In the genomic region with DNA sequence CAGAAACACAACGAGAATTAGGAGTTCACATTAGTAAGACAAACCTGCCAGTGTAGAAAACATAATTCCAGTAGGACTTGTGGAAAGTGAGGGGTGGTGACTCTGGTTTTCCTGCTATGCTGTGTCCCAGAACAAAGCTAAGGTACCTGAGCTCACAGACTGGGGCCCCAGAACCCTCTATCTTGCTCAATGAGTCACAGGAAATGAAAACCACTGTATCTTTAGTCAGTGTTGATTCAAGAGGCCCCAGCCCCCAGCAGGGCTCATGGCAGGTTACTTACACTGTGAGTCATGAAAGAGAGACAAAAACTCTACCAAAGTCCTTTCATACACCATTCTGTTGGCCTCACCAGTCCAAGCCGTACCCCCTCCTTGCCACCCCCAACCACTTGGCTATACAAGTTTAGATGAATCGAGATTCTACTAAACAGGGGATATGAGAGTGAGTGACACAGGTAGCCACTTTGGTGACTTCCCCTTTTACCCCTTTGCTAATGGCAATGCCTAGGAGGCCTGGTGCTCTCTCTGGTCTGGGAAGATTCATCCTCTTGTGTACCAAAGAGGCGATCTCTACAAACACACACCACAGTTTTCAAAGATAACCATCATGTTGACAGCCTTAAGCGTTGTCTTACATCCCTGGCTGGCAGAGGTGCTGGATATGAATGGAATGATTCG, we compare ENCODE assay signal across 19 mouse cellular contexts. TPM values are rescaled to one million over a fixed set of nuclear protein-coding genes. Genes with fewer than 3 reads are reported as not detected.
A peak's percentile ranks its signal among the peaks of the same experiment; 100 is the strongest.
DNase-seq lines count a peak whose midpoint lies in the region; ATAC-seq and TF ChIP-seq lines count a peak whose summit lies in the region.
"Had no signal": no experiment of that assay in that cellular context is flagged by ENCODE, and none has a peak within 500 bp of the region (broad histone marks: within the 10 kb centered on the region; RNA-seq: fewer than 3 reads in every experiment).

No protein-coding gene starts in this region.

- 72% methylated on average over 6 of the region's 6 CpGs for WGBS in lung, postnatal 0 days
- WGBS in intestine, embryonic 14.5 days, result 84% methylated on average over 6 of the region's 6 CpGs

- no peak overlapping the region for H3K27ac ChIP-seq in lung, postnatal 0 days (ENCODE audit: low read length)
- H3K27ac ChIP-seq in MEL (ENCODE audit: control insufficient read depth, low read depth, low read length), result no peak overlapping the region
- H3K27ac ChIP-seq in intestine, embryonic 14.5 days (ENCODE audit: low read depth), result peak overlapping the region; percentile 10; the same call in 1 of the 2 replicates
- no peak overlapping the region for H3K27ac ChIP-seq in gastrocnemius, adult 2 months
- H3K27ac ChIP-seq: forebrain, embryonic 10.5 days; hindbrain, embryonic 13.5 days; limb, embryonic 12.5 days; midbrain, embryonic 10.5 days; neural tube, embryonic 13.5 days had no signal

- no peak for TF ChIP-seq RAD21 in MEL (IDR thresholded peaks at IDR 0.05; ENCODE audit: low read depth, low read length)

- H3K9me3 ChIP-seq in lung, postnatal 0 days (ENCODE audit: low read length), result no peaks in the 10 kb centered on the region
- no peaks in the 10 kb centered on the region for H3K9me3 ChIP-seq in MEL (replicated peaks; ENCODE audit: insufficient read depth, low read length)
- no peaks in the 10 kb centered on the region for H3K9me3 ChIP-seq in intestine, embryonic 14.5 days (ENCODE audit: control insufficient read depth, low read length)
- H3K9me3 ChIP-seq: forebrain, embryonic 10.5 days; hindbrain, embryonic 13.5 days; limb, embryonic 12.5 days; midbrain, embryonic 10.5 days; neural tube, embryonic 13.5 days had no signal

- intact Hi-C loops in gastrocnemius, adult 2 months (cut with DNase I), result no loop called here

- no peak overlapping the region for H3K9ac ChIP-seq in lung, postnatal 0 days (replicated peaks; ENCODE audit: low read depth)
- no peak overlapping the region for H3K9ac ChIP-seq in MEL (ENCODE audit: control insufficient read depth, low read depth, low read length, poor library complexity, severe bottlenecking)
- no peak overlapping the region for H3K9ac ChIP-seq in intestine, embryonic 14.5 days (ENCODE audit: low read length)
- H3K9ac ChIP-seq: hindbrain, embryonic 13.5 days; limb, embryonic 12.5 days; lung, embryonic 14.5 days; neural tube, embryonic 13.5 days had no signal

- ATAC-seq in lung, postnatal 0 days, result 0 out of 2 replicates have a peak, but pooled peaks have one; percentile 21
- peak; percentile 77 for ATAC-seq in intestine, embryonic 14.5 days (replicated peaks; ENCODE audit: low FRiP score, low TSS enrichment, low read depth)

- no peak overlapping the region for H3K4me2 ChIP-seq in lung, postnatal 0 days (replicated peaks; ENCODE audit: low read depth, low read length)
- no peak overlapping the region for H3K4me2 ChIP-seq in intestine, embryonic 14.5 days (ENCODE audit: low read length)
- H3K4me2 ChIP-seq: hindbrain, embryonic 13.5 days; limb, embryonic 12.5 days; lung, embryonic 14.5 days; neural tube, embryonic 13.5 days had no signal

- H3K4me3 ChIP-seq in lung, postnatal 0 days (ENCODE audit: low read depth, low read length), result no peak overlapping the region
- H3K4me3 ChIP-seq in MEL (ENCODE audit: control insufficient read depth in 1 of 2, insufficient read depth in 1 of 2, low read depth in 2 of 2, low read length in 2 of 2), result no peak overlapping the region
- H3K4me3 ChIP-seq in intestine, embryonic 14.5 days (ENCODE audit: low read depth, low read length), result no peak overlapping the region
- H3K4me3 ChIP-seq in gastrocnemius, adult 2 months, result no peak overlapping the region
- H3K4me3 ChIP-seq: forebrain, embryonic 10.5 days; hindbrain, embryonic 13.5 days; limb, embryonic 12.5 days; midbrain, embryonic 10.5 days; neural tube, embryonic 13.5 days had no signal

- TF ChIP-seq POLR2A in MEL (IDR thresholded peaks at IDR 0.05; ENCODE audit: control insufficient read depth in 1 of 2, insufficient read depth in 1 of 2, low read depth in 1 of 2, low read length in 2 of 2, poor library complexity in 1 of 2), result no peak

- no peak for TF ChIP-seq EP300 in lung, postnatal 0 days (IDR thresholded peaks at IDR 0.05)
- TF ChIP-seq EP300 in MEL (IDR thresholded peaks at IDR 0.05; ENCODE audit: low read depth in 1 of 2, low read length in 2 of 2), result peak in 1 of 2 experiments; percentile 36; a peak in 1 of 4 replicates

- no peak for TF ChIP-seq CTCF in lung, postnatal 0 days (IDR thresholded peaks at IDR 0.05)
- TF ChIP-seq CTCF in MEL (IDR thresholded peaks at IDR 0.05 in 2 of 3, conservative IDR thresholded peaks at IDR 0.05 in 1 of 3; ENCODE audit: control insufficient read depth in 1 of 3, insufficient read depth in 1 of 3, low read depth in 2 of 3, low read length in 3 of 3, poor library complexity in 1 of 3, severe bottlenecking in 1 of 3), result no peak
- TF ChIP-seq CTCF in gastrocnemius, adult 2 months (IDR thresholded peaks at IDR 0.05), result no peak

- peak; percentile 35 for DNase-seq in lung, postnatal 0 days (ENCODE audit: low spot score)
- DNase-seq in lung, postnatal 14 days, result no peak
- peak; percentile 34 for DNase-seq in MEL (ENCODE audit: low read depth, low spot score)
- no peak for DNase-seq in intestine, embryonic 14.5 days (ENCODE audit: low spot score)
- no peak for DNase-seq in gastrocnemius, adult 2 months
- DNase-seq in spleen, postnatal 10 days (ENCODE audit: low spot score in 2 of 2), result no peak
- DNase-seq in cerebellum, adult 9-11 months, result no peak
- DNase-seq: cerebellum, postnatal 14 days; kidney, postnatal 10 days; lung, embryonic 14.5 days; thymus, adult 2 months had no signal

- 0 out of 2 replicates have a peak, but pooled peaks cover 3% of the 10 kb centered on the region for H3K27me3 ChIP-seq in lung, postnatal 0 days (replicated peaks; ENCODE audit: insufficient read depth, low read length)
- no peaks in the 10 kb centered on the region for H3K27me3 ChIP-seq in MEL (ENCODE audit: control insufficient read depth in 1 of 2, insufficient read depth in 2 of 2, low read length in 2 of 2)
- H3K27me3 ChIP-seq in intestine, embryonic 14.5 days (replicated peaks; ENCODE audit: control insufficient read depth, insufficient read depth, low read length), result peaks cover 4% of the 10 kb centered on the region

- H3K79me2 ChIP-seq in MEL (ENCODE audit: control insufficient read depth, insufficient read depth, low read length, poor library complexity), result no peaks in the 10 kb centered on the region

- no peaks in the 10 kb centered on the region for H3K4me1 ChIP-seq in lung, postnatal 0 days (ENCODE audit: insufficient read depth, low read depth, low read length)
- H3K4me1 ChIP-seq in MEL (ENCODE audit: control insufficient read depth in 1 of 2, insufficient read depth in 2 of 2, low read length in 2 of 2), result no peaks in the 10 kb centered on the region
- H3K4me1 ChIP-seq in intestine, embryonic 14.5 days (replicated peaks; ENCODE audit: control insufficient read depth, insufficient read depth, low read length), result no peaks in the 10 kb centered on the region
- H3K4me1 ChIP-seq: hindbrain, embryonic 13.5 days; neural tube, embryonic 13.5 days had no signal

- H3K36me3 ChIP-seq in lung, postnatal 0 days (ENCODE audit: insufficient read depth, low read length), result no peaks in the 10 kb centered on the region
- no peaks in the 10 kb centered on the region for H3K36me3 ChIP-seq in MEL (ENCODE audit: control insufficient read depth in 1 of 2, insufficient read depth in 2 of 2, low read length in 2 of 2)
- no peaks in the 10 kb centered on the region for H3K36me3 ChIP-seq in intestine, embryonic 14.5 days (ENCODE audit: control insufficient read depth, insufficient read depth, low read length)
- H3K36me3 ChIP-seq: forebrain, embryonic 10.5 days; hindbrain, embryonic 13.5 days; limb, embryonic 12.5 days; midbrain, embryonic 10.5 days; neural tube, embryonic 13.5 days had no signal

TF ChIP-seq in MEL, 35 proteins besides CTCF, POLR2A, EP300 and RAD21:
- no peak for TF ChIP-seq MAFK (IDR thresholded peaks at IDR 0.05; ENCODE audit: borderline replicate concordance, low read depth, low read length)
- 0 out of 2 replicates have a peak, but pooled peaks have one; percentile 34 for TF ChIP-seq JUND (IDR thresholded peaks at IDR 0.05; ENCODE audit: low read depth, low read length)
- no peak for TF ChIP-seq POLR2AphosphoS5 (IDR thresholded peaks at IDR 0.05; ENCODE audit: borderline replicate concordance, low read depth, low read length)
- TF ChIP-seq NELFE (IDR thresholded peaks at IDR 0.05; ENCODE audit: low read depth, low read length), result no peak
- no peak for TF ChIP-seq ELF1 (IDR thresholded peaks at IDR 0.05; ENCODE audit: low read depth, low read length)

RNA-seq across cellular contexts. Expression of gene A530084C06Rik, which starts 8.6 kb away (rescaled TPM):
- not detected in 2 replicates for polyA plus RNA-seq in lung, postnatal 0 days (2015; fragmentation: Nextera tagmentation; extraction: Ambion mirVana)
- not detected in 2 replicates for total RNA-seq in MEL (2012; rRNA removed)
- not detected for polyA plus RNA-seq in MEL (2012; ENCODE audit: insufficient read depth in 1 of 2, insufficient read length in 2 of 2, low read depth in 1 of 2, low replicate concordance in 2 of 2, missing spikeins in 1 of 2)
- polyA plus RNA-seq in intestine, embryonic 14.5 days (2014; fragmentation: Nextera tagmentation; extraction: Ambion mirVana), result not detected in 2 replicates
- total RNA-seq in gastrocnemius, adult 2 months (2021), result not detected
- total RNA-seq: adrenal gland, adult 18-20 months had no signal
- polyA plus RNA-seq: embryonic facial prominence, embryonic 11.5 days; forebrain, embryonic 10.5 days; hindbrain, embryonic 13.5 days; lung, embryonic 14.5 days; midbrain, embryonic 10.5 days; neural tube, embryonic 13.5 days; spleen, adult 2 months had no signal

RNA-seq across cellular contexts. Expression of gene Foxq1, which starts 11.8 kb away (rescaled TPM):
- polyA plus RNA-seq in lung, postnatal 0 days (2015; fragmentation: Nextera tagmentation; extraction: Ambion mirVana), result 2.2 and 2.7 TPM in 2 replicates
- total RNA-seq in MEL (2012; rRNA removed), result not detected in 2 replicates
- not detected for polyA plus RNA-seq in MEL (2012; ENCODE audit: insufficient read depth in 1 of 2, insufficient read length in 2 of 2, low read depth in 1 of 2, low replicate concordance in 2 of 2, missing spikeins in 1 of 2)
- 1.5 TPM in 2 replicates for polyA plus RNA-seq in intestine, embryonic 14.5 days (2014; fragmentation: Nextera tagmentation; extraction: Ambion mirVana)
- under 1 TPM in 1 of 2 experiments, not detected in 1; 0.05 TPM for total RNA-seq in gastrocnemius, adult 2 months (2021)

RNA-seq across cellular contexts. Expression of gene Foxf2, which starts 57.9 kb away (rescaled TPM):
- polyA plus RNA-seq in lung, postnatal 0 days (2015; fragmentation: Nextera tagmentation; extraction: Ambion mirVana), result 14.9 and 26.6 TPM in 2 replicates
- total RNA-seq in MEL (2012; rRNA removed), result not detected in 2 replicates
- not detected for polyA plus RNA-seq in MEL (2012; ENCODE audit: insufficient read depth in 1 of 2, insufficient read length in 2 of 2, low read depth in 1 of 2, low replicate concordance in 2 of 2, missing spikeins in 1 of 2)
- 27.8 and 28.3 TPM in 2 replicates for polyA plus RNA-seq in intestine, embryonic 14.5 days (2014; fragmentation: Nextera tagmentation; extraction: Ambion mirVana)
- under 1 TPM in 1 of 2 experiments, not detected in 1; 0.10 TPM for total RNA-seq in gastrocnemius, adult 2 months (2021)

Comparison
In these comparisons a context has a peak if more than half of its experiments do, and no peak if none do; other contexts are left out.
1. DNase-seq: peak in lung, postnatal 0 days (single experiment) and MEL (single experiment); none in lung, postnatal 14 days (single experiment), intestine, embryonic 14.5 days (single experiment), gastrocnemius, adult 2 months (single experiment), spleen, postnatal 10 days (0 of 2) and cerebellum, adult 9-11 months (single experiment).
2. RNA of gene Foxf2, which starts 57.9 kb away (polyA plus RNA-seq): 27.8 to 28.3 TPM in intestine, embryonic 14.5 days and 14.9 to 26.6 TPM in lung, postnatal 0 days; not detected in MEL; every median in the first group is over 10 times any median in the second.